26 mouse cellular contexts compared by ENCODE assay signal in genomic region chr1:187342551-187342950, GRCm38 (mm10).
"Had no signal": no experiment of that assay in that cellular context is flagged by ENCODE, and none has a peak within 500 bp of the region (broad histone marks: within the 10 kb centered on the region; RNA-seq: fewer than 3 reads in every experiment).

No protein-coding gene starts in this region.

- ATAC-seq: hindbrain, postnatal 0 days; intestine, embryonic 16.5 days had no signal

- H3K36me3 ChIP-seq: hindbrain, embryonic 15.5 days; liver, embryonic 13.5 days had no signal

- H3K4me3 ChIP-seq: gastrocnemius, adult 2 months; heart, embryonic 10.5 days; heart, embryonic 12.5 days; hindbrain, embryonic 13.5 days; hindbrain, embryonic 15.5 days; kidney, embryonic 15.5 days; layer of hippocampus, adult 2 months; left cerebral cortex, adult 2 months; limb, embryonic 10.5 days; limb, embryonic 12.5 days; liver, embryonic 13.5 days had no signal

- H3K9me3 ChIP-seq: heart, embryonic 10.5 days; heart, embryonic 12.5 days; hindbrain, embryonic 13.5 days; hindbrain, embryonic 15.5 days; kidney, embryonic 15.5 days; limb, embryonic 10.5 days; limb, embryonic 12.5 days; liver, embryonic 13.5 days had no signal

- H3K4me2 ChIP-seq: heart, embryonic 12.5 days; hindbrain, embryonic 13.5 days; hindbrain, embryonic 15.5 days; kidney, embryonic 15.5 days; limb, embryonic 12.5 days; liver, embryonic 11.5 days; liver, embryonic 13.5 days had no signal

- H3K27ac ChIP-seq: gastrocnemius, adult 2 months; heart, embryonic 10.5 days; hindbrain, embryonic 13.5 days; hindbrain, embryonic 15.5 days; hindbrain, postnatal 0 days; kidney, embryonic 15.5 days; kidney, postnatal 0 days; layer of hippocampus, adult 2 months; left cerebral cortex, adult 2 months; limb, embryonic 10.5 days; limb, embryonic 12.5 days; liver, embryonic 13.5 days had no signal

- H3K4me1 ChIP-seq: hindbrain, embryonic 13.5 days; hindbrain, embryonic 15.5 days; kidney, embryonic 15.5 days; limb, embryonic 12.5 days had no signal

- H3K9ac ChIP-seq: heart, embryonic 12.5 days; hindbrain, embryonic 13.5 days; hindbrain, embryonic 15.5 days; kidney, embryonic 15.5 days; limb, embryonic 12.5 days; liver, embryonic 13.5 days had no signal

- DNase-seq: gastrocnemius, adult 2 months; gastrocnemius, postnatal 10 days; gastrocnemius, postnatal 25 days; heart, adult 18-20 months; heart, postnatal 14 days; heart, postnatal 36 days; kidney, adult 11 months; kidney, adult 2 months; kidney, adult 9 months; kidney, postnatal 14 days; kidney, postnatal 36 days; liver; liver, embryonic 13.5 days had no signal

- H3K27me3 ChIP-seq: heart, embryonic 12.5 days; hindbrain, embryonic 13.5 days; hindbrain, embryonic 15.5 days; kidney, embryonic 15.5 days; limb, embryonic 12.5 days; liver, embryonic 13.5 days had no signal
